Mouse (Mus musculus) limb, embryonic 14.5 days (tissue): Measurements from ENCODE around the gene Dand5. TPM values are rescaled to one million over a fixed set of nuclear protein-coding genes. Genes with fewer than 3 reads are reported as not detected.
A peak's percentile ranks its signal among the peaks of the same experiment; 100 is the strongest.

ENCODE experiments used
- ATAC-seq: fragments of 200-750 bp; cut with Nextera tagmentation; 2 replicates; pipeline ENCODE4 v1.8.0; 2017; ENCODE audit warnings: low read depth, moderate number of reproducible peaks, moderate TSS enrichment; ENCODE audit not compliant: low FRiP score
- DNase-seq: peaks from one replicate; pipeline ENCODE4 v3.0.0-alpha.2; 2015; ENCODE audit warnings: low spot score
- H3K27ac ChIP-seq: fragments of 300-500 bp; sonication (generic); replicated peaks from 2 replicates; pipeline ENCODE4 v1.5.1; 2014; ENCODE audit warnings: low read depth, mild to moderate bottlenecking, low read length, moderate library complexity, mixed read lengths
- H3K27me3 ChIP-seq: fragments of 300-500 bp; sonication (generic); 2 replicates; pipeline ENCODE4 v1.6.1; 2014; ENCODE audit warnings: low read length, mixed read lengths; ENCODE audit not compliant: control insufficient read depth, insufficient read depth
- H3K36me3 ChIP-seq: fragments of 300-500 bp; sonication (generic); 2 replicates; pipeline ENCODE4 v1.6.1; 2014; ENCODE audit warnings: mild to moderate bottlenecking, low read length, moderate library complexity, mixed read lengths; ENCODE audit not compliant: control insufficient read depth, insufficient read depth
- H3K4me1 ChIP-seq: fragments of 300-500 bp; sonication (generic); 2 replicates; pipeline ENCODE4 v1.6.1; 2014; ENCODE audit warnings: antibody characterized with exemption, low read length, mixed read lengths; ENCODE audit not compliant: control insufficient read depth, insufficient read depth
- H3K4me2 ChIP-seq: fragments of 300-500 bp; sonication (generic); replicated peaks from 2 replicates; pipeline ENCODE4 v1.6.1; 2014; ENCODE audit warnings: low read depth, mild to moderate bottlenecking, low read length, moderate library complexity; ENCODE audit not compliant: severe bottlenecking
- H3K4me3 ChIP-seq: fragments of 300-500 bp; sonication (generic); replicated peaks from 2 replicates; pipeline ENCODE4 v1.5.1; 2014; ENCODE audit warnings: low read length
- H3K9ac ChIP-seq: fragments of 300-500 bp; sonication (generic); 2 replicates; pipeline ENCODE4 v1.6.1; 2014; ENCODE audit warnings: mild to moderate bottlenecking, low read depth, low read length, moderate library complexity; ENCODE audit not compliant: severe bottlenecking
- H3K9me3 ChIP-seq: fragments of 300-500 bp; sonication (generic); 2 replicates; pipeline ENCODE4 v1.6.1; 2016; ENCODE audit warnings: low read length; ENCODE audit not compliant: control insufficient read depth
- POLR2A ChIP-seq: fragments of 200-500 bp; IDR thresholded peaks from 2 replicates; pipeline ENCODE4 v1.8.0; 2012; ENCODE audit warnings: inconsistent platforms, mild to moderate bottlenecking, moderate library complexity, borderline replicate concordance; ENCODE audit not compliant: insufficient read depth, insufficient read length; ENCODE audit errors: extremely low read depth
- WGBS: fragments of 180-500 bp; shearing (Covaris S2); extraction: QIAGEN DNeasy Blood & Tissue Kit; methylation state at CpG from one replicate; pipeline ENCODE4 v1.1.7; 2014; 5-methylcytosine and 5-hydroxymethylcytosine counted together
- polyA plus RNA-seq, 2 experiments: library from polyadenylated mRNA; depleted of rRNA in 1 of 2; stranded (reverse) in 1 of 2; unstranded in 1 of 2; fragments of >200 nt; fragmentation: Nextera tagmentation in 1 of 2; extraction: Ambion mirVana in 1 of 2; gene quantifications; 2 replicates each; pipeline versions ENCODE4 v1.2.1 to v1.2.3; 2012 to 2014

Gene Dand5
- polyA plus RNA-seq, 2 experiments = 5.9 to 6.9 TPM

GRCm38 (mm10) chr8:84809109-84809940, 13.3 kb downstream of the Dand5 start:
- Histone ChIP-seq H3K9ac (no peak overlapping the region), H3K27ac (no peak overlapping the region), H3K27me3 (no peaks in the 10 kb centered on the region), H3K4me2 (no peak overlapping the region), H3K4me1 (peaks cover 4% of the 10 kb centered on the region; the same call in 1 of the 2 replicates), H3K9me3 (no peaks in the 10 kb centered on the region), H3K36me3 (no peaks in the 10 kb centered on the region), H3K4me3 (no peak overlapping the region)
- WGBS = 62% methylated on average over 12 of the region's 12 CpGs
- no peak for TF ChIP-seq POLR2A
- DNase-seq (no peak), ATAC-seq (no peak)

GRCm38 (mm10) chr8:84806031-84806430, 16.6 kb downstream of the Dand5 start:
- Histone ChIP-seq H3K27me3 (no peaks in the 10 kb centered on the region), H3K4me2 (no peak overlapping the region), H3K4me3 (no peak overlapping the region), H3K27ac (no peak overlapping the region), H3K36me3 (no peaks in the 10 kb centered on the region), H3K9ac (no peak overlapping the region), H3K9me3 (no peaks in the 10 kb centered on the region), H3K4me1 (peaks cover 13% of the 10 kb centered on the region)
- ATAC-seq (no peak), DNase-seq (no peak)
- WGBS = 94% methylated on average over 5 of the region's 5 CpGs
- no peak for TF ChIP-seq POLR2A

GRCm38 (mm10) chr8:84799999-84800831, 22.4 kb downstream of the Dand5 start, which contains the start of gene Nfix:
Gene Nfix (minus strand): TSS chr8:84800344.
- peaks cover 36% of the 10 kb centered on the region for H3K4me1 ChIP-seq
- no peak for TF ChIP-seq POLR2A
- no peaks in the 10 kb centered on the region for H3K27me3 ChIP-seq

GRCm38 (mm10) chr8:84799136-84799931, 23.3 kb downstream of the Dand5 start:
- peaks cover 26% of the 10 kb centered on the region for H3K36me3 ChIP-seq
- H3K9me3 ChIP-seq = no peaks in the 10 kb centered on the region
- DNase-seq (peak; percentile 52), ATAC-seq (peak; percentile 50; the same call in 1 of the 2 replicates)
- TF ChIP-seq POLR2A = no peak
- peak overlapping the region; percentile 93 for H3K4me2 ChIP-seq
- peaks cover 45% of the 10 kb centered on the region for H3K4me1 ChIP-seq
- no peaks in the 10 kb centered on the region for H3K27me3 ChIP-seq
- peak overlapping the region; percentile 77 for H3K4me3 ChIP-seq
- WGBS = under 1% methylated on average over 51 of the region's 108 CpGs
- H3K9ac ChIP-seq = peak overlapping the region; percentile 99
- peak overlapping the region; percentile 98 for H3K27ac ChIP-seq

More at GRCm38 (mm10) chr8:84799999-84800831, 22.4 kb downstream of the Dand5 start, which contains the start of gene Nfix:
- Histone ChIP-seq H3K9ac (peak within 1 kb of the TSS; percentile 99), H3K4me3 (peak within 1 kb of the TSS; percentile 77), H3K27ac (peak within 1 kb of the TSS; percentile 98), H3K9me3 (no peaks in the 10 kb centered on the region), H3K4me2 (peak within 1 kb of the TSS; percentile 93), H3K36me3 (peaks cover 23% of the 10 kb centered on the region)
- WGBS = 2% methylated on average over 44 of the region's 125 CpGs
- ATAC-seq (peak; percentile 38), DNase-seq (peak; percentile 49)
